Mouse (Mus musculus): ENCODE results near the gene Mymx. TPM values are rescaled to one million over a fixed set of nuclear protein-coding genes. Genes with fewer than 3 reads are reported as not detected.

The Mymx gene
- polyA plus RNA-seq, 1 experiment = 5.8 TPM

DNA sequence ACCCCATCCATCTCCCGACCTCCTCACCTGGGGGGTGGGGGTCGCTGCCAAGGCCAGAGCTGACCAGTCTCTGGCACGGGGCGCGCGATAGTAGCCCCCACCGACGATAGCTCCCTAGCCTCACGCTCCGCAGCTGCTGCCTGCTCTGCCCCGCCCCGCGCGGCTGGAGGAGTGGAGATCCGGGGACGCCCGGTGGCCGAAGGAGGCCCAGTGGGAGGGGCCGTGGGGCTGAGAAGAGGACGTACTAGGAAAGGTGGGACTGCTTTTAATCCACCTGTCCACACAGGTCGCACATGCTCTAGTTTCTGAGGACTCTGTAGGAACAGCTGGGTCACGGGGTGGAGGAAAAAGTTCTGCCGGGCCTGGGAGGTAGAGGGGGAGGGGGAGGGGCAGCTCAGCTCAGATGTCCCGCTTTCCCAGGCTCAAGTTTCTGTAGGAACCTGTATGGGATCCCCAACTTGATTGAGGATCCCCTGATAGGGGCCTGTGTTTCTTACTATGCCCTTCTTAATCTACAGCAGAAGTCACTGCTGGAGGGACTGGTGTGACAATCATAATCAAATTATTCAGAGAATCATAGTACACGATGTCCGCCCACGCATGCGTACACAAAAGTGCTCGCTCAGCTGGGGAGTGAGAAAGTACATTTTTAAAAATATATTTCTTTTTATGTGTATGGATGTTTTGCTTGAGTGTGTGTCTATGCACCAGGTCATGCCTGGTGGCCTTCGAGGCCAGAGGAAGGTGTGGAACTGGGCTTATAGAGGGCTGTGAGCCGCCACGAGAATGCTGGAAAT is 2.3 kb downstream of the Mymx start, which contains the start of gene Slc29a1:
Gene Slc29a1 (minus strand): TSS at position 161 of the 797 bp plus-strand sequence.
- H3K27me3 ChIP-seq (ENCODE audit: control insufficient read depth, insufficient read depth, low read length) = no peaks in the 10 kb centered on the region
- no peak for TF ChIP-seq CTCF (IDR thresholded peaks at IDR 0.05; ENCODE audit: extremely low read depth, insufficient read length, insufficient replicate concordance, low read depth, low read length)
- TF ChIP-seq POLR2A (IDR thresholded peaks at IDR 0.05; ENCODE audit: low read depth, low read length) = 0 out of 2 replicates have a peak, but pooled peaks have one; percentile 7
- no peaks in the 10 kb centered on the region for H3K36me3 ChIP-seq (ENCODE audit: control insufficient read depth, insufficient read depth, low read length)
- peak within 1 kb of the TSS; percentile 61 for H3K27ac ChIP-seq (ENCODE audit: insufficient read depth, low read depth, low read length)
- peak within 1 kb of the TSS; percentile 54 for H3K4me3 ChIP-seq (ENCODE audit: low read depth, low read length)
- peaks cover 21% of the 10 kb centered on the region for H3K4me1 ChIP-seq (ENCODE audit: control insufficient read depth, insufficient read depth, insufficient read length, low read length)
- 20% methylated on average over 32 of the region's 32 CpGs for WGBS

DNA sequence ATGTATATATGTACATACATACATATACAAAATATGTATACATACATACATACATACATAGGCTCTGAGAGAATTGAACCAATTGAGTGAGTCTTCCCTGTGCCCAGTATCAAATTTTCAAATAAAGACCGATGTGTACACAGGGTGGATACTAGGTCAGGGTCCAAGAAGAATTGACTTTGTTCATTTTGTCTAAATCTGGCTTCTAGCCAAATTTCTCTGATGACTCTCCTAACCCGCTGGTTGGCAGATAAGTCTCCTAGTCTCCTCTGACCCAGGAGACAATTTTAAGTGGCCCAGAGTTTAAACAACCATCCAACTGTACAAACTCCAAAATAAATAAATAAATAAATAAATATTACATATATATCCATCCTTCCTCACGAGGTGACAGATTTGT is 3.0 kb downstream of the Mymx start:
- WGBS = 14% methylated on average over 3 of the region's 3 CpGs
- H3K4me1 ChIP-seq (ENCODE audit: control insufficient read depth, insufficient read depth, insufficient read length, low read length) = peaks cover 21% of the 10 kb centered on the region
- TF ChIP-seq CTCF (IDR thresholded peaks at IDR 0.05; ENCODE audit: extremely low read depth, insufficient read length, insufficient replicate concordance, low read depth, low read length) (no peak), POLR2A (IDR thresholded peaks at IDR 0.05; ENCODE audit: low read depth, low read length) (no peak)
- H3K27ac ChIP-seq (ENCODE audit: insufficient read depth, low read depth, low read length) = peak overlapping the region; percentile 61
- no peaks in the 10 kb centered on the region for H3K27me3 ChIP-seq (ENCODE audit: control insufficient read depth, insufficient read depth, low read length)
- peak overlapping the region; percentile 54 for H3K4me3 ChIP-seq (ENCODE audit: low read depth, low read length)
- no peaks in the 10 kb centered on the region for H3K36me3 ChIP-seq (ENCODE audit: control insufficient read depth, insufficient read depth, low read length)

GRCm38 (mm10) chr17:45598376-45598775 is 3.5 kb downstream of the Mymx start:
- peaks cover 26% of the 10 kb centered on the region for H3K4me1 ChIP-seq (ENCODE audit: control insufficient read depth, insufficient read depth, insufficient read length, low read length)
- TF ChIP-seq POLR2A (IDR thresholded peaks at IDR 0.05; ENCODE audit: low read depth, low read length) (no peak), CTCF (IDR thresholded peaks at IDR 0.05; ENCODE audit: extremely low read depth, insufficient read length, insufficient replicate concordance, low read depth, low read length) (no peak)
- 52% methylated on average over 2 of the region's 2 CpGs for WGBS
- H3K4me3 ChIP-seq (ENCODE audit: low read depth, low read length) = no peak overlapping the region
- no peaks in the 10 kb centered on the region for H3K36me3 ChIP-seq (ENCODE audit: control insufficient read depth, insufficient read depth, low read length)
- peak overlapping the region; percentile 61 for H3K27ac ChIP-seq (ENCODE audit: insufficient read depth, low read depth, low read length)
- no peaks in the 10 kb centered on the region for H3K27me3 ChIP-seq (ENCODE audit: control insufficient read depth, insufficient read depth, low read length)

GRCm38 (mm10) chr17:45597787-45598186 is 4.1 kb downstream of the Mymx start:
- H3K4me3 ChIP-seq (ENCODE audit: low read depth, low read length) = no peak overlapping the region
- no peak for TF ChIP-seq CTCF (IDR thresholded peaks at IDR 0.05; ENCODE audit: extremely low read depth, insufficient read length, insufficient replicate concordance, low read depth, low read length)
- no peak for TF ChIP-seq POLR2A (IDR thresholded peaks at IDR 0.05; ENCODE audit: low read depth, low read length)
- H3K36me3 ChIP-seq (ENCODE audit: control insufficient read depth, insufficient read depth, low read length) = no peaks in the 10 kb centered on the region
- H3K27me3 ChIP-seq (ENCODE audit: control insufficient read depth, insufficient read depth, low read length) = no peaks in the 10 kb centered on the region
- H3K4me1 ChIP-seq (ENCODE audit: control insufficient read depth, insufficient read depth, insufficient read length, low read length) = peaks cover 30% of the 10 kb centered on the region
- H3K27ac ChIP-seq (ENCODE audit: insufficient read depth, low read depth, low read length) = peak overlapping the region; percentile 61; the same call in 1 of the 2 replicates
- 11% methylated on average over 3 of the region's 3 CpGs for WGBS

DNA sequence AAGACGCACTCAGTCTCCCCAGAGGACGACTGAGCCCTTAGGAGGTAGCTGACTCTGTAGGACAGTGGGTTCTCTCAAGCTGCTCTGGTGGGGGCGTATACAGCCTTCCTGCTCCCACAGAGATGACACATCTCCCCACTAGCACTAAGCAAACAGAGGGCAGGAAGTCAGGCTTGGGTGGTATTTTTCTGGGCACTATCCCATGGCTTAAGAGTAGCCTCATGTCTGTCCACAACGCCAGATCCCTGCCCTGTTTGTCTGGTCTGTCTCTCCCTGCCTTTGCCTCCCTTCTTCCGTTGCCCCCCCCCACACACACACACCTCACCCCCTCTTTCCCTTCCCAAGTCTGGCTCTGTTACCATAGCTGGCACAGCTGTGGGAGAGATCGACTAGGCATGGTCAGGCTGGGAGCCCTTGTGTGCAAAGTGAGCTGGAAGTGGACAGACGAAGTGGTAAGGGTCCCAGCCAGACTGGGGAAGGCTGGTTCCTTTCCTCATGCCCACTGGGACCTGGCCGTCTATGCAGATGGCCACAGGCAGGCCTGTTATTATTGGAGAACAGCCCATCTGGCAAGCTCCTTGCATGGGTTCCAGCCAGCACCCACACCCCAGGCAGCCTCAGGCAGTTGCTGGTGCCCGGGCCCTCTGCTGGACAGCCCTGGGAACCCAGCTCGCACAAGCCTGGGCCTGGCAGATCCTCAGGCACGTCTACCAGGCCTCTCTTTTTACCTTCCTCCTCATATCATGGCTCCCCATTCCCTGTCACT is 5.1 kb downstream of the Mymx start:
- H3K36me3 ChIP-seq (ENCODE audit: control insufficient read depth, insufficient read depth, low read length) = no peaks in the 10 kb centered on the region
- 38% methylated on average over 11 of the region's 11 CpGs for WGBS
- H3K27ac ChIP-seq (ENCODE audit: insufficient read depth, low read depth, low read length) = peak overlapping the region; percentile 73
- TF ChIP-seq CTCF (IDR thresholded peaks at IDR 0.05; ENCODE audit: extremely low read depth, insufficient read length, insufficient replicate concordance, low read depth, low read length) (peak; percentile 48; the same call in 1 of the 2 replicates), POLR2A (IDR thresholded peaks at IDR 0.05; ENCODE audit: low read depth, low read length) (no peak)
- H3K4me3 ChIP-seq (ENCODE audit: low read depth, low read length) = no peak overlapping the region
- peaks cover 30% of the 10 kb centered on the region for H3K4me1 ChIP-seq (ENCODE audit: control insufficient read depth, insufficient read depth, insufficient read length, low read length)
- no peaks in the 10 kb centered on the region for H3K27me3 ChIP-seq (ENCODE audit: control insufficient read depth, insufficient read depth, low read length)

- Histone ChIP-seq H3K27ac (ENCODE audit: insufficient read depth, low read depth, low read length) (no peak overlapping the region; the same call in 1 of the 2 replicates), H3K27me3 (ENCODE audit: control insufficient read depth, insufficient read depth, low read length) (no peaks in the 10 kb centered on the region), H3K36me3 (ENCODE audit: control insufficient read depth, insufficient read depth, low read length) (no peaks in the 10 kb centered on the region), H3K4me3 (ENCODE audit: low read depth, low read length) (peak overlapping the region; percentile 68), H3K4me1 (ENCODE audit: control insufficient read depth, insufficient read depth, insufficient read length, low read length) (peaks cover 30% of the 10 kb centered on the region)
- no peak for TF ChIP-seq POLR2A (IDR thresholded peaks at IDR 0.05; ENCODE audit: low read depth, low read length)
- no peak for TF ChIP-seq CTCF (IDR thresholded peaks at IDR 0.05; ENCODE audit: extremely low read depth, insufficient read length, insufficient replicate concordance, low read depth, low read length)
- 21% methylated on average over 23 of the region's 23 CpGs for WGBS
Measured at GRCm38 (mm10) chr17:45595736-45596390, 6.0 kb downstream of the Mymx start.

All from small intestine, adult 2 months (tissue).